Mouse (Mus musculus): ENCODE data around the gene Ppip5k2. TPM values are rescaled to one million over a fixed set of nuclear protein-coding genes. Genes with fewer than 3 reads are reported as not detected.

Ppip5k2 gene
- polyA plus RNA-seq (2012; ENCODE audit: insufficient read depth, low replicate concordance): 0.52 and 2.9 TPM in 2 replicates

GRCm38 (mm10) chr1:97769904-97770753, at the start of gene Ppip5k2, which contains the start of gene Gin1:
Ppip5k2 (minus strand) TSS chr1:97770411.
Gin1 (plus strand) TSS chr1:97770172.
- Histone ChIP-seq H3K4me1 (peaks cover 60% of the 10 kb centered on the region), H3K36me3 (replicated peaks; ENCODE audit: low read length) (peaks cover 5% of the 10 kb centered on the region), H3K27me3 (replicated peaks) (no peaks in the 10 kb centered on the region), H3K9me3 (no peaks in the 10 kb centered on the region), H3K4me3 (replicated peaks) (peak within 1 kb of the TSS; percentile 99)
- TF ChIP-seq FLI1 (IDR thresholded peaks at IDR 0.05; ENCODE audit: low read length): peak; percentile 62
- no peak for TF ChIP-seq GATA1 (IDR thresholded peaks at IDR 0.05; ENCODE audit: borderline replicate concordance, low read length)

DNA sequence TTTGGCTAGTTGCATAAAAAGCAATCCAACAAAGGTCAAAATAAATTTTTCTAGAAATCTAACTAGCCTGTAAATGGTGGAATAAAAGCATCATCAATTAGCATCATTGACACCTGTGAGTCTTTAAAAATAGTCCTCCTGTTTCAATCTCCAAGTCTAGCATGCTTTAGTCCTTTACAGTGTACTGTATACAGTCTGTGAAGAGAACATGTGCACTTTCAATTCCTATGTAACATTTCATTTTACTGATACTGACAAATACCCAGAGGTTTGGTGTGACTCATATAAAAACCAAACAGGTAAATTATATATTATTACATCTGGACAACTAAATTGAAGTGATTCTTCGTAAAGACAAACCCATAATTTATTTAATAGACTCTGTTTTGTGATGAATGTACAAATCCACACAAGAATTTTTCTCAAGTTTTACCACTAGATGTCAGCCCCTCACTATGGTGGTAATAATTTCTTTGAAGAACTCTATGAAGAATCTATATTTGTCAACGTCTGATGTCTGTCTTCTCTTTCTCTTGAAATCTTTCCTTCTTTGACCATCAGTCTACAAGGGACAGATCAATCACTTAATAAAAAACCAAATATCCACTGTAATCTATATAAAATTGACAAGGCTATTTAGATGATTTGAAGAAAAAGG, 39.2 kb upstream of the Ppip5k2 start:
- TF ChIP-seq FLI1 (IDR thresholded peaks at IDR 0.05; ENCODE audit: low read length): no peak
- no peak for TF ChIP-seq GATA1 (IDR thresholded peaks at IDR 0.05; ENCODE audit: borderline replicate concordance, low read length)
- H3K9me3 ChIP-seq: no peaks in the 10 kb centered on the region
- no peaks in the 10 kb centered on the region; the same call in 1 of the 2 replicates for H3K4me1 ChIP-seq
- H3K4me3 ChIP-seq (replicated peaks): no peak overlapping the region
- H3K27me3 ChIP-seq (replicated peaks): no peaks in the 10 kb centered on the region
- H3K36me3 ChIP-seq (replicated peaks; ENCODE audit: low read length): no peaks in the 10 kb centered on the region

- Histone ChIP-seq H3K4me3 (replicated peaks) (no peak overlapping the region), H3K36me3 (replicated peaks; ENCODE audit: low read length) (peaks cover 6% of the 10 kb centered on the region)
- TF ChIP-seq GATA1 (IDR thresholded peaks at IDR 0.05; ENCODE audit: borderline replicate concordance, low read length) (no peak), FLI1 (IDR thresholded peaks at IDR 0.05; ENCODE audit: low read length) (no peak)
Measured at GRCm38 (mm10) chr1:97804520-97804919, 34.3 kb upstream of the Ppip5k2 start.

GRCm38 (mm10) chr1:97802207-97802902, 32.1 kb upstream of the Ppip5k2 start:
- peaks cover 8% of the 10 kb centered on the region for H3K9me3 ChIP-seq
- H3K36me3 ChIP-seq (replicated peaks; ENCODE audit: low read length): peaks cover 6% of the 10 kb centered on the region
- no peak for TF ChIP-seq GATA1 (IDR thresholded peaks at IDR 0.05; ENCODE audit: borderline replicate concordance, low read length)

More at GRCm38 (mm10) chr1:97804520-97804919, 34.3 kb upstream of the Ppip5k2 start:
- Histone ChIP-seq H3K27me3 (replicated peaks) (no peaks in the 10 kb centered on the region), H3K4me1 (no peaks in the 10 kb centered on the region; the same call in 1 of the 2 replicates), H3K9me3 (peaks cover 8% of the 10 kb centered on the region)

DNA sequence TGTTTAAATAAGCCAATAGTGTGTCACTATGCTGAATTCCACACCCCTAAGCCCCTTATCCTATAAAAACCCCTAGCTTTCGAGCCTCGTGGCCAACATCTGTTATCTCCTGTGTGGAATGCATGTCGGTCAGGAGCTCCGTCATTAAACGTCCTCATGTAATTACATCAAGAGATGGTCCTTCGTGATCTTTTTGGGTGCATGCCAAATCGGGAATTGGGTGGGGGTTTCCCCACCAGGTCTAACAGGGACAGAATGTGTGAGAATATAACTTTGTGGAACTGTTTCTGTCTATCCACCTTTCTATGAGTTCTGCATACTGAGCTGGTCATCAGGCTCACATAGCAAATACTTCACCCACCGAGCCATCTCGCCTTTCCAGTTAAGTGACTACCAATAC, 25.7 kb upstream of the Ppip5k2 start:
- Histone ChIP-seq H3K4me1 (peaks cover 4% of the 10 kb centered on the region; the same call in 1 of the 2 replicates), H3K36me3 (replicated peaks; ENCODE audit: low read length) (peaks cover 25% of the 10 kb centered on the region), H3K4me3 (replicated peaks) (no peak overlapping the region), H3K9me3 (peaks cover 8% of the 10 kb centered on the region), H3K27me3 (replicated peaks) (no peaks in the 10 kb centered on the region)
- TF ChIP-seq GATA1 (IDR thresholded peaks at IDR 0.05; ENCODE audit: borderline replicate concordance, low read length) (no peak), FLI1 (IDR thresholded peaks at IDR 0.05; ENCODE audit: low read length) (no peak)

More at GRCm38 (mm10) chr1:97802207-97802902, 32.1 kb upstream of the Ppip5k2 start:
- no peaks in the 10 kb centered on the region; the same call in 1 of the 2 replicates for H3K4me1 ChIP-seq
- peak overlapping the region; percentile 87 for H3K4me3 ChIP-seq (replicated peaks)
- H3K27me3 ChIP-seq (replicated peaks): no peaks in the 10 kb centered on the region

DNA sequence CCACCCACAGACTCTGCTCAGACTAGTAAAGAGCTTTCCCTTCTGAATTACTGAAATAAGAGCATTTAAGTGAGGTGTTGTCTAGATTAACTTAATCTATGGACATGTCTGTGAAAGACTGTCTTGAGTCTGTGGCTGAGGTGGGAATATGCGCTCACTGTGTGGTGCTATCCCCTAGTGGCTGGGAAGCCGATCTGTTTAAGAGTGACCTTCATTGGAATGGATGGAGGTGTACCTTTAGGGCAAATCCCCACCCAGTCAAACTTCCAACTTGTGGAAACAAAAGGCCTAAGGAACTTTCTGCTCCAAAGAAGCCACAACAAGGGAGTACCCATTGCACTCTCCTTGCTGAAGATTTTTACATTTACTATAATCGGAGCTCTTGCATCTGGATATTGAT, 23.9 kb upstream of the Ppip5k2 start:
- no peak for TF ChIP-seq FLI1 (IDR thresholded peaks at IDR 0.05; ENCODE audit: low read length)
- TF ChIP-seq GATA1 (IDR thresholded peaks at IDR 0.05; ENCODE audit: borderline replicate concordance, low read length): no peak
- peaks cover 9% of the 10 kb centered on the region; the same call in 1 of the 2 replicates for H3K4me1 ChIP-seq
- no peaks in the 10 kb centered on the region for H3K27me3 ChIP-seq (replicated peaks)
- H3K36me3 ChIP-seq (replicated peaks; ENCODE audit: low read length): peaks cover 21% of the 10 kb centered on the region
- H3K9me3 ChIP-seq: no peaks in the 10 kb centered on the region
- no peak overlapping the region for H3K4me3 ChIP-seq (replicated peaks)

DNA sequence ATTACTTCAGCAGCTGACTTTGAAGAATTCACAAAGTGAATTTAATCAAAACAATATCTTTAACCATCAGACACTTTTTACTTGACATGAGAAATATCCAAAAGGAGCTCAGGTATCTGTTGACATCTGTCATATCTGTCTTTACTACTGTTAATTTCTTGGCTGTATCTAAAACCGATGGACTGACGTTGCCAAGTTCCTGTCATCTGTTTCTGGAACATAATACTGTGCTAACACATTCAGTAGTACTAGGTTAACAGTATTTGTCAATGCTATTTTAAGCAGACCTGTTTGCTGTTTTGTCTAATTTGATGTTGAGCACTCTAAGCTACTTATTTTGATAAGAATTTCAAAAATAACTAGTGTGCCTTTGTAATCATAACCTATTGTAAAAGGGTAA, 18.3 kb upstream of the Ppip5k2 start:
- TF ChIP-seq GATA1 (IDR thresholded peaks at IDR 0.05; ENCODE audit: borderline replicate concordance, low read length) (no peak), FLI1 (IDR thresholded peaks at IDR 0.05; ENCODE audit: low read length) (no peak)

DNA sequence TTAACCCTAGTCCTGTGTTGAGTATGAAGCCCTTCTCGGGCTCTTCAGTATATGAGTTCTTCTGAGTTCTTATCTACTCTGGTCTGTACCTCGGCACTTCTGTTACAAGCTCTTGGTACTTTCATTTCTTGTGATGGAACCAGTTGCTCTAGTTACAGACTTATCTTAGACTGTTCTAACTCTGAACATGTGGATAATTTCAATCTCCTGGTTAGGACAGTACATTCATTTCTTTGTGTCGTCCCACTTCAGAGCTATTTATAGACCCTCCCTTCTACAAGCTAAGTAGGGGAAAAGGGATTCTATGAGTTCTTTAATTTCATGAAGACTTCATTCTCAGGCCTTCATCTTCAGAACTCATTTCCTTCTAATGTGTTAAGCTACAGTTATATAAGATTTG, 17.5 kb upstream of the Ppip5k2 start:
- Histone ChIP-seq H3K9me3 (no peaks in the 10 kb centered on the region), H3K27me3 (replicated peaks) (no peaks in the 10 kb centered on the region), H3K4me1 (peaks cover 21% of the 10 kb centered on the region), H3K4me3 (replicated peaks) (no peak overlapping the region), H3K36me3 (replicated peaks; ENCODE audit: low read length) (peaks cover 55% of the 10 kb centered on the region)
- TF ChIP-seq FLI1 (IDR thresholded peaks at IDR 0.05; ENCODE audit: low read length): no peak
- TF ChIP-seq GATA1 (IDR thresholded peaks at IDR 0.05; ENCODE audit: borderline replicate concordance, low read length): no peak

More for the DNA sequence above, 18.3 kb upstream of the Ppip5k2 start:
- Histone ChIP-seq H3K27me3 (replicated peaks) (no peaks in the 10 kb centered on the region), H3K4me1 (peaks cover 18% of the 10 kb centered on the region), H3K9me3 (no peaks in the 10 kb centered on the region), H3K36me3 (replicated peaks; ENCODE audit: low read length) (peaks cover 59% of the 10 kb centered on the region), H3K4me3 (replicated peaks) (no peak overlapping the region)

DNA sequence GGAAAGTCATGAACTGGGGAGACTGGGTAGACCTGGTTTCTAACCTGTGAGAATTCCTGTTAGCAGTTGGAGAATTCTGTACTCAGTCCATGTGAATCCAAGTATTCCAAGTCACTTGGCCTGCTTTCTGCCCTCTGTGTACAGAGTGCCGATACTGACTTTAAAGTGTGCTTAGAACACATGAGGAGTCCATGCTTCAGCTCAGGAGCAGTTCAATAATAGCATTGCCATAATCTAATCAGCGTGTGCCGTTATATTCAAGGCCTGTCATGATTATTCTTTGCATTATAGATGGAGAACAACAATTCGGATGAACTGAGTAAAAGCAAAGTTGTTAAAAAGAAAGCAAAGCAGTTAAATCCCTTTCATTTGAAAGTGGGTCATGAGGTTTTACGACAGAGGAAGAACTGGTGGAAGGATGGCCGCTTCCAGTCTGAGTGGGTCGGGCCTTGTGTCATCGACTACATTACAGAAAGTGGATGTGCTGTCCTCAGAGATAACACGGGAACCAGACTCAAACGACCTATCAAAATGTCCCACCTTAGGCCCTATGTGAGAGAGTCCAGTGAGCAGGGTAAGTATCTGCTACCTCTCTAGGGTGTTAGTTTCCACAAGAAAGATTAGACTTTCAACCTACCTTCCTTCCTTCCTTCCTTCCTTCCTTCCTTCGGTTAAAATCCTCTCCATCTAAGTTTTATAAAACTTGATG, 15.6 kb upstream of the Ppip5k2 start:
- Histone ChIP-seq H3K27me3 (replicated peaks) (no peaks in the 10 kb centered on the region), H3K9me3 (no peaks in the 10 kb centered on the region), H3K4me3 (replicated peaks) (no peak overlapping the region), H3K4me1 (peaks cover 26% of the 10 kb centered on the region), H3K36me3 (replicated peaks; ENCODE audit: low read length) (peaks cover 53% of the 10 kb centered on the region)
- TF ChIP-seq FLI1 (IDR thresholded peaks at IDR 0.05; ENCODE audit: low read length) (no peak), GATA1 (IDR thresholded peaks at IDR 0.05; ENCODE audit: borderline replicate concordance, low read length) (no peak)

Measured in megakaryocyte, embryonic 14.5 days (primary cell).